Mouse (Mus musculus) C2C12 (cell line): ENCODE measurements around the gene Slc35e1.

Source experiments
- CTCF ChIP-seq: IDR thresholded peaks from one replicate; pipeline ENCODE4 v1.5.1; 2011; ENCODE audit not compliant: control insufficient read depth, insufficient read depth, insufficient read length
- FOSL1 ChIP-seq: IDR thresholded peaks from one replicate; pipeline ENCODE4 v1.8.0; 2011; ENCODE audit warnings: mild to moderate bottlenecking, low read length; ENCODE audit not compliant: poor library complexity, insufficient read depth, severe bottlenecking
- MAX ChIP-seq: IDR thresholded peaks from one replicate; pipeline ENCODE4 v1.6.1; 2011; ENCODE audit warnings: mild to moderate bottlenecking, control low read depth
- MYOG ChIP-seq: IDR thresholded peaks from one replicate; pipeline ENCODE4 v1.6.1; 2011; ENCODE audit not compliant: control insufficient read depth, insufficient read length; ENCODE audit errors: extremely low read depth
- USF1 ChIP-seq: IDR thresholded peaks from one replicate; pipeline ENCODE4 v1.6.1; 2011; ENCODE audit warnings: low read depth, mild to moderate bottlenecking, control low read depth, moderate library complexity

DNA sequence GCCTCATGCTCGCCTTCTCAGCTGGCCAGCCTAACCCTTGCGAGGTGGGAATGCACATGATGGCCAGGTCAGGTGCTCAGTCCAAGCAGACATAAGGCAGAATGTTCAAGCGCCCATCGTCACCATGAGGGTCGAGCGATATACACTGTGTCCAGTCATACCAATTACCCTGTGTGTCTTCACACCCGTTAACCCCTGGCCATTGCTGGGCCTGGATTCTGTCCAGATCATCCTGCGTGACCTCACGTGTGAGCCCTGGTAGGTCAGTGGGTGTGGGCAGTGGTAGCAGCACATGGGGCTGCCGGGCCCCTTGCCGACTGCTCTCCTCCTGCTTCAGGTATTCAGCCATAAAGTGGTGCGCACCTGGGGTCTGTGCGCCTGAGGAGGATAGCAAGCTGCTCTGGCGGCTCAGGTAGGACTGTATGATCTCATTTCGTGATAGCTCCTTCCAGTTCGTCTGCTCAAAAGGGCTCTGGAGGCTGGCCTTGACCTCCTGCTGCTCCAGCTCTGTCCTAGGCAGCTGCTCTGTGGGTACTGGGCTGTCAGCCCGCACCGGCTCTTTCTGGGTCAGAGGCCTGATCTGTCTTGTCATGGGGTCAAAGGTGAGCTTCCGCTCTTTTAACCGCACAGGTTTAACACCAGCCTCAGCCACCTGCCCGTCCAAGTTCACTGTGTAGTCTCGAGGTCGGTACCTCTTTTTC is 3.1 kb upstream of the Slc35e1 start:
- TF ChIP-seq CTCF, result no peak
- TF ChIP-seq MYOG, result no peak
- TF ChIP-seq USF1, result no peak
- no peak for TF ChIP-seq FOSL1
- TF ChIP-seq MAX, result no peak
